Mouse (Mus musculus): ENCODE data around the gene Aven.
A peak's percentile ranks its signal among the peaks of the same experiment; 100 is the strongest.
"Not testable (repeated sequence)": the region's sequence is repeated elsewhere in the genome, so short reads cannot be mapped to it uniquely, and the experiment has no call there.

The Aven gene

DNA sequence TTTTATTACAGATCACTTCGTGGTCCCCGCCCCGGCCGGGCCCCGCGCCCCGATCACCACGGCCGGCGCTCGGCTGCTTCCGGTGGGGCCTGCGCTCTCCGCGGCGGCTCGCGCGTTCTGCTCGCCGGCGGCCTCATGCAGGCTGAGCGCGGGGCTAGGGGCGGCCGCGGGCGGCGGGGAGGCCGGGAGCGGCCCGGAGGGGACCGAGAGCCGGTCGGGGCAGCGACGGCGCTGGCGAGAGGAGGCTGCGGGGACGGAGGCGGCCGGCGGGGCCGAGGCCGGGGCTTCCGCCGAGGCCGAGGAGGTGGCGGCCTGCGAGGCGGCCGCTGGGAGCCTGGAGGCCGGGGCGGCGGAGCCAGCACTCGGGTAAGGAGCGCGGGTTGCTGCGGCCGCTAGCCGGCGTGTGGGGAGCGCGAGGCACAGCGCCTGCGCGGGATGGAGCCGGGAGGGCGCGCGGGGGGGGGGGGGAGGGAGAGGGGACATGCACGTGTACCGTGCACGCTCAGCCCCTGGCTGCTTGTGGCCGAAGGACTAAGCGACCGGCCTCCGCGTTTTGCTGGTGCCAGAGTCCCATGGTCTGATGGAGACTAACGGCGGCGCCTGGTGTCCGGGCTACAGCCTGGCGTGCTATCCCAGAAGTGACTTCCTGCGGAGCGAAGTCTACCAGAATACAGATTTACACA is at the start of gene Aven:
Gene Aven (plus strand): TSS at position 109 of the 683 bp plus-strand sequence.
- DNase-seq (ENCODE audit: low spot score in 2 of 2): peak; percentile 75 to 87

DNA sequence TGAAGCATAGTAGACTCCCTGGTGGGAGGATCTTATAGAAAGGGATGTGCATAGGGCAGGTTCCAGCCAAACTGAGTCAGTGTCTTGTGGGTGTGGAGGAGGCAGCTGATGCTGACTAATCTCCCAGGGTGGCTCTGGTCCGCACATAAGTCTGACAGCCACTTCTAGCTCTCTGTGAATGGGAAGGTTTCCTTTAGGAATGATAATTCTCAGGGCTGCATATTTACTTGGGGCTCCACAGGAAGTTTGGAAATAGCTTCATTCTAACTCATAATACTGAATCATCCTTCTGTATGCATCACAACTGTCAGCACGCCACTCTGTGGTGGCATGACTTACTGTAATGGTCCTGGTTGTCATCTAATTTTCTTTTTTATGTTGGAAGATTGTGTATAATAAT is 49.3 kb upstream of the Aven start:
- DNase-seq (ENCODE audit: low spot score in 2 of 2): no peak

DNA sequence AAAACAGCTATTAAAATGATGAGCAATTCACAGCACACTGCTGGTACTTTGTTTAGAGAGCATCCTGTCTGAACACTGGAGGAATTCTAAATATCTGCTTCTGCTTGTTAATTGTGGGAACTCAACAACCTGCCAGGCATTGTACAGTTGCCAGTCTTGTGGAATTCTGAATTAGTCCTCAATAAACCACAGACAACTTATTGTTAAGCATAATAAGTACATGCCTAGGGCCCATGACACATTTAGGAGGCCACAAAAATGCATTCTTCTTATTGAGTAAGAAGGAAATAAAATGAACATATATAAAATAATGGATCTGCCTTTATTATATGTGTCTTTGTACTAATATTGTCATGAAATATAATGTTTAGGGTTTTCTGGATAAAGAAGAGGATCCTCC is 47.3 kb upstream of the Aven start:
- DNase-seq (ENCODE audit: low spot score in 2 of 2): no peak

DNA sequence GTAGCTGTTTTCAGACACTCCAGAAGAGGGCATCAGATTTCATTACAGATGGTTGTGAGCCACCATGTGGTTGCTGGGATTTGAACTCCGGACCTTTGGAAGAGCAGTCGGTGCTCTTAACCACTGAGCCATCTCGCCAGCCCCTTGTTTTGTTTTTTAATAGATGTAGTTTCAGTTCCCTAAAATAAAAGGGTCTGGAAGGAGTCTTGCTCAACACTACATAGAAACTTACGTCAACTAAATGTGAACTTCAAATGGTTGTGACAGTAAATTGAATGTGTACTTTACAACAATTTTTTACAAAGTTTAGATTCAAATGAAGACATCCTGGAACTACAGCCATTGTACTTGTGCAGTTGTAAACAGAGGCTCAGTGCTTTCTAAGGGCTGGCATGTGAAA is 44.7 kb upstream of the Aven start:
- DNase-seq (ENCODE audit: low spot score in 2 of 2): not testable (repeated sequence)

DNA sequence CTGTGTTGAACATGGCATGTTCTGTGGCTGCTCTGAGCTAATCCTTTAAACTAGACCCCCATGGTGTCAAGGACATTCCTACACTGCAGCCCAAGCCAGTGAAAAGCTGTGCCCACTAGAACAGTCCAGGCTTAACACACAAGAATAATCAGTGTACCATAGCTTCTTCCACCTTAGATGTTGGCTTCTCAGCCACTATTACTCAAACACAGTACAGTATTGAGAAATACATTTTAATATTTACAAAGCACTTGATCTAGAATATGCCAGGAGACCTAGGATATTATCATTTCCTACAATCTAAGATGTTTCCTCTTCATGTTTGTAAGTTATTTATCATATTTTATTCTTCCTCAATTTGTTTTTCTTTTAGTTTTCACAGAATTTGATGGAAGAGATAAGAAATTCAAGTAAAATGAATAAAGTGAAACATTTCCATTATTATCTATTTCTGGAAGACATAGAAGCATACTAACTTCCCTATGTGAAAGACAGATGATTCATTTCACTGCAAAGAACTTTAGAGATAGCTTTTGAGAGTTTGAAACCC is 44.2 kb upstream of the Aven start:
- DNase-seq (ENCODE audit: low spot score in 2 of 2): no peak

DNA sequence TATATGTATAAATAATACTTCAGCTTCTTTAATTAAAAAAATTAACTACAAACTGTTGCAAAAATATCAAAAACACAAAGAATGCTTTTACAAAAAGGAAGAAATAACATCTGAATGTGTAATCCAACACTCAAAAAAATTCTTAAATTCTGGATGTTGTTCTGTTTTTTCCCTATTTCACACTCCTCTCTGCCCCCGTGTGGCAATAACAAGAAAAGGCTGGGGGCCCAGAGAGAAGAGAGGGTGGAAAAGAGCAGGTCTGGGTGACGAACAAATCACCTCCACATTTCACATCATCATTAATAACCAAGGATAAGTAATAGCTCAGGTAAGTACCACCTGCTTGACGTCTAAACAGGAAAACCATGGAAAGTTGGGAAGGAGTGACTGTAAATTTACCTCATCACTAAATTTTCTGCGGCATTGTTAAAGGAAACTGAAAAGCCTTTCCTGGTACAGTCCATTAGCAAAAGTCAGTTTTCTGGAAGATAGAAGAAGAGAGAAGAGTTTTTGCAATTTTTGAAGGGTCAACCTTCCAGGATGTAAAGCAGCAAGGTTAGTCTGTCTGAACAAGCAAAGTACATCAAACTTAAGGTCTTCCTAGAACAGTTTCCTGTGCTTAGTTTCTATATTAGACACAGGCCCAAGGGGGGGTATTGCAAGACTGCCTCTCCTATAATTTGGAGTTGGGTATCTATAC is 43.0 kb upstream of the Aven start:
- DNase-seq (ENCODE audit: low spot score in 2 of 2): peak; percentile 20 to 63

DNA sequence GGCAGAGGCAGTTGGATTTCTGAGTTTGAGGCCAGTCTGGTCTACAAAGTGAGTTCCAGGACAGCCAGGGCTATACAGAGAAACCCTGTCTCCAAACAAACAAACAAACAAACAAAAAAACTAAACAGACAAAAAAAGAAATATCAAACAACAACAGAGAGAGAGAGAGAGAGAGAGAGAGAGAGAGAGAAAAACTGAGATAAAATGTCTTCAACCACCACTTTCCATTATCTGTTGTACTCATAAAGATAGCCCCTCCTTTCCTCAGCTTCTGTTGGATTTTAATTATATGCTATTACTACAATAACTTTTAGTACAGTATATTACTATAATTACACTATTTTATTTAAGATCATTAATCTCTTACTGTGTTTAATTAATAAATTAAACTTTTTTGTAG is 40.3 kb upstream of the Aven start:
- not testable (repeated sequence) for DNase-seq (ENCODE audit: low spot score in 2 of 2)

DNA sequence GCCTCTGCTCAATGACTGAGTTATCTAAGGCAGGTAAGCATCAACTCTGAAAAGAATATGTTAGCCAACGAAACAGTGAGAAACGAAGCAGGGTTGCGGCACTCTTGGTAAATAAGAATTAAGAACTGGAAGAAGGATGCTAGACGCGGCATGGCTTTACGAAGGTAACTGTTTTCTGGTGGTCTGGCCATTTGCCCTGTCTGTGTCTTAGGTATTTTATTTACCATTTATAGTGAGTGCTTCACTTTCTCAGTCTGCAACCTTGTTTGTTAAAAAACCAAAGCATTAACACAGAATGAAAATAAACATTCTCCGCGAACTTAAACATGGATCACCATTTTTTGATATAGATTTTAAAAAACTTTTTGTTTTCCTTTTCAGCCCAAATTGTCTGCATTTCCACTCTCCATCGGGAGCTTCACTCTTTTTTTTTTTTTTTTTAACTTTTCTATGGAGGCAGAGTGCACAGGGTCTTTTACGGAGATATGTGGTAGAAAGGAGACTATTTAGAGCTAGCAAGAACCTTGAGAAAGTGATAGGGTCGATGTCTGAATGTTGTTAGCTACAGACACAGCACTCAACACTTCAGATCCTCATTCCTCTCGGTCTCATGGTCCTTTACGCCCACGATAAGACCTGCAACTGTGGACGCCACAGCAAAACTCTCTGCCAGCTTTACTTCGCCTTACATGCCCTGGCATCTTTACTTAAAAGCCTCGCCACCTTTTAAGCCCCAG is 38.5 kb upstream of the Aven start:
- DNase-seq (ENCODE audit: low spot score in 2 of 2): no peak

DNA sequence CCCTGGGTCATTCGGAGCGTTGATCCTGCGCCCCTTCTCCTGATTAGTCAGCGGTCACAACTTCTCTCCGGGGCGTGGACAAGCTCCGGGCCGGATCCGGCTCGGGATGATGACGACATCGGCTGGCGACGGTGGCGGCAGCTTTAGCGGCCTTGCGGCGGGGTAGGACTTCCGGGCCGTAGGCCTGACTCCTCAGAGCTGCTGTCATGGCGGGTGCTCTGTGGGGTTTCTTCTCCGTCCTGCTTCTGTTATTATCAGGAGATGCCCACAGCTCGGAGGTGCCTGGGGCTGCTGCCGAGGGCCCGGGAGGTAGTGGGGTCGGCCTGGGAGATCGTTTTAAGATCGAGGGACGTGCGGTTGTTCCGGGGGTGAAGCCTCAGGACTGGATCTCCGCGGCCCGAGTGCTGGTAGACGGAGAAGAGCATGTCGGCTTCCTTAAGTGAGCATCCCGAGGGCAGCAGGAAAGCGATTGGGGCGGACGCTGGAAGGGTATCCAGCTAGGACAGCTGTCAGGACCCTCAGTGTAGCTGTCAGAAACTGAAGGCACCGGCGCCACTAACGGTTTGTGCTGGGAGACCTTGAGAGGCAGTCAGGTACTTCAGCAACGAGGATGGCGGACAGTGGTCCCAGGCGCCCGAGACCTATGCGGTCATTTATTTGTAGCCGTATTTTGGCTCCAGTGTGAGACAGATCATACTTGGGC is 37.8 kb upstream of the Aven start, which contains the start of gene Emc7:
Gene Emc7 (plus strand): TSS at position 136 of the 703 bp plus-strand sequence.
- peak; percentile 97 to 99 for DNase-seq (ENCODE audit: low spot score in 2 of 2)

DNA sequence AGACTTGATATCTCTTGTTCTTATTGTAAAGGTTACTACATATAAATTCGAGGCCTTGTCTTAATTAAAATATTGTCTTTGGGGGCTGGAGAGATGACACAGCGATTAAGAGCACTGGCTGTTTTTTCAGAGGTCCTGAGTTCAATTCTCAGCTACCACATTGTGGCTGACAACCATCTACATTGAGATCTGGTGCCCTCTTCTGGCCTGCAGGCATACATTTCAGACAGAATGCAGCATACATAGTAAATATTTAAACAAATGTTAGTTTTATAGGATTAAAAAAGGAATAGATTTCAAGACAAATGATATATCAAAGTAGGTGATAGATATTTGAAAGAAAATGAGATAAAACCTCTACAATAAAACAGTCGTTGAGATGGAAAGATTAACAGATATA is 32.2 kb upstream of the Aven start:
- DNase-seq (ENCODE audit: low spot score in 2 of 2): no peak

DNA sequence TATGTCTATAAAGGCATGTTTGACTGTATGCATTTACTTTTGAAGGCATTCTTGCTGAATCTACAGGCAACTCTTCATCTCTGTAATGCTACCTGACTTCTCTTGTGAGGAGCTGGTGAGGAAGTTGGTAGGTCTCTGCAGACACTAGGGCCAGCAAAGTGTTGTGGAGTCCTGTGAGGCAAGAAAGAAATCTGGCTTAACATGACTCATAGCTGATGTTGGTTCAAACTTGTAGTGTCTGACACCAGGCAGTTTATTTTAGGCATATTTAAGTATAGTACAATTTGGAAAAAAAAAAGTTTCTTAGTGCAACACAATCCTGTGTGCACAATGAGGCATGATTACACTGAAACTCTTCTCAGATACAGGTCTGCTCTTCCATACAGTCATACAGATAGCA is 23.2 kb upstream of the Aven start:
- no peak for DNase-seq (ENCODE audit: low spot score in 2 of 2)

DNA sequence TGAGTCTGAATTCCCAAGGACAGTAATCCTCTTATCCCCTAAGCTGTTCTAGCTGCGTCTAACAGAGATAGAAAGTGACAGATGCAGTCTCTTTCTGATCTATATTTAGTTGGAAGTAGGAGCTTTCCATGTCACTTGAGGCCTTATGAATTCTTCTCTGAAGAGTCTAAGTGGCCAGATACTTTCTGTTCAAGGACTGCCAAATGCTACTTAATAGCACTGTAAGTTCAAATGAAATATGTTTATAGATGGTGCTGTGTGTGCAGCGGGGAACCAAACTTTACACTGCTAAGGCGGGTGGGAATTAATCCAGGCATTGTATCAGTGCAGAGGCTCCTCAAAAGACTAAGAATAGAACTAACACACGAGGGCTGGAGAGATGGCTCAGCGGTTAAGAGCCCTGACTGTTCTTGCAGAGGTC is 21.8 kb upstream of the Aven start:
- no peak for DNase-seq (ENCODE audit: low spot score in 2 of 2)

DNA sequence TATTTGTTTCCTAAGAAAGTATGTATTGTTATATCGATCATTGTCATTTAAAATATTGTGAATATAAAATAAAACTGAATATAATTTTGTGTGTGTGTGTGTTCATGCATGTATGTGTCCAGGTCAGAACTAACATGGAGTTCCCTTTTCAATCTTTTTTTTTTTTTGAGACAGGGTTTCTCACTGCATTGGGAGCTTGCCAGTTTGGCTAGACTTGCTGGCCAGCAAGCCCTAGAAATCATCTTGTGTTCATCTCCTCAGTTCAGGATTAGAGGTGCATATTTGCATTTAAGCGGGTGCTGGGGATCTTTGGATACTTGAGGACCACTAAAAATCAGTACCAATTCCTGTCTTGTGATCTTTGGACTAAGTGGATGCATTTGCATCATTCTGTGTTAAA is 20.7 kb upstream of the Aven start:
- DNase-seq (ENCODE audit: low spot score in 2 of 2): no peak

DNA sequence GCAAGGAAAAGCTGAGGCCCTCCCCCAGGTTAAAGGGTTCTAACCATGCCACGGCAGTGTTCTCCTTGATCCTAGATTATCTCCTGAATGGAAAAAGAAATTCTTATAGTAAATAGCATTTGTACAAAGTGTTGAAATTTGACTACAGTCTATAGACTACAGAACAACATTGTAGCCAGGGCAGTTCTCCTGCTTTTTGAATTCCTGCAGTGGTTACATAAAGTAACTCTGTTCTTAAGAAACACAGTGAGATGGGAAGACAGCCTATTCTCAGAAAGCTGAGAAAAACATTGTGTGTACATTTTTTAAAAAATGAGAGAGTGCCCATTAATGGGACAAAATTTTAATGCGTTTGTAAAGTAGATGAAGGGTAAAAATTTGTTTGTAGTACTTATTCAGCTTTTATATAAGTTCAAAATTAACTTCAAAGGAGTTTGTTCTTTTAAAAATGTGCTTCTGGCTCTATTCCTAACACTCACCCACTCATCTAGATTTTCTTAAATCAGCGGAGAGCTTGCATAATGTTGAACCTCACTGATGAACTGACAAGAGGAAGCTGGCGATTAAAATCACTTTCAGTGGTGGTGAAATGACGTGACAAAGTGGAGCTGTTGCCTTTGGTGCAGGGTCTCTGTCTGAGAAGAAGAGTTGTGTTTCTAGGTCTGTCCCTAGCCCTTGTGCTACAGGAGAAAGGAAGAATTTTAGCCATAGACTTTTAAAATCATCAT is 17.6 kb upstream of the Aven start:
- no peak for DNase-seq (ENCODE audit: low spot score in 2 of 2)

DNA sequence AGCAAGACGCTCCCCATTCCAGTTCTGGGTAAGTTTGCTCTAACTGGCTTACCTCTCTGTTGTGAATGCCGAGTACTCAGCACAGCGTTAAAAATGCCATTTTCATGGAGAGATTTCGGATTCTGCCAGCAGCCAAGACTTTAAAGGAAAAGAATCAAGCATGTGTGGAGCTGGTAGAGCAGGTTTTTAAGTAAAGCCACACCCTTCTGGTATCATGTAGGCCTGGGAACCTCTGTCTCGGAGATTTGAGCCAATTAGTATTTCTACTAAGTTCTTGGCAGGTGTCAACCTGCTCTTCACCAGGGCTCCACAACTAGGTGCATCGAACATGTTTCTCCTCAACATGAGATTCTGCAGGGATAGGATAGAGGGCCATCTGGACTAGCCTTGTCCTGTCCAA is 16.2 kb upstream of the Aven start:
- no peak for DNase-seq (ENCODE audit: low spot score in 2 of 2)

DNA sequence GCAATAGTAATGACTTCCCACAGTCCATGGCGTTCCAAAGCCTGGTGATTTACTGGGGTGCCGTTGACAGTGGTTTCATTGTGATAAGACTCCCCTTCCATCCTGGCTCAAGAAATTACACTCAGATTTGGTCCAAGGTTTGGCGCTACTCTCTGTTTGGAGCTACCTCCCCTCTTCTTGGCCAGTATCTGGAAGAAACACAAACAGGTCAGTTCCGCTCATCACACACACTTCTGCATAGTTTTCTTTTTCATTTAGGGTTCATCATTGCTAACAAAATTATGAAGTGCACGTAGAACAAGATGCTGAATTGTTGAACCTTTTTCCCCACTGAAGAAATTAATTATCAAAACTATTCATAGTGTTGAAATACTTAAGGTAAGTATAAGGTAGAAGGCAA is 12.1 kb upstream of the Aven start, which contains the start of gene Chrm5:
Gene Chrm5 (minus strand): TSS at position 101 of the 400 bp plus-strand sequence.
- no peak for DNase-seq (ENCODE audit: low spot score in 2 of 2)

DNA sequence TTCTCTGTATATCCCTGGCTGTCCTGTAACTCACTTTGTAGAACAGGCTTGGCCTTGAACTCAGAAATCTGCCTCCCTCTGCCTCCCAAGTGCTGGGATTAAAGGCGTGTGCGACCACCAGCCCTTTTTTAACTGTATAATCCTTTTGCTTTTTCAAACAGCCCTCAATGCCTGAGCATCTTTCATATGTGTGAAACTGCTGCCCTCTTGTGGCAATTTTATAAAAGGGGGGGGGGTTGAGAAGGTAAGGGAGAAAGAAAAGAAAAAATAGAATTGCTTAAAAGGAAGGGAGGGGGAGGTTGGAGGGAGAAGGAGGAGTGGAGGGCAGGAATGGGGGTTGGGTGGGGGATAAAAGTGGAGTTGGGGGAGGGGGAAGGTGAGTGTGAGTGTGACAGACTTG is 11.2 kb upstream of the Aven start:
- no peak for DNase-seq (ENCODE audit: low spot score in 2 of 2)

DNA sequence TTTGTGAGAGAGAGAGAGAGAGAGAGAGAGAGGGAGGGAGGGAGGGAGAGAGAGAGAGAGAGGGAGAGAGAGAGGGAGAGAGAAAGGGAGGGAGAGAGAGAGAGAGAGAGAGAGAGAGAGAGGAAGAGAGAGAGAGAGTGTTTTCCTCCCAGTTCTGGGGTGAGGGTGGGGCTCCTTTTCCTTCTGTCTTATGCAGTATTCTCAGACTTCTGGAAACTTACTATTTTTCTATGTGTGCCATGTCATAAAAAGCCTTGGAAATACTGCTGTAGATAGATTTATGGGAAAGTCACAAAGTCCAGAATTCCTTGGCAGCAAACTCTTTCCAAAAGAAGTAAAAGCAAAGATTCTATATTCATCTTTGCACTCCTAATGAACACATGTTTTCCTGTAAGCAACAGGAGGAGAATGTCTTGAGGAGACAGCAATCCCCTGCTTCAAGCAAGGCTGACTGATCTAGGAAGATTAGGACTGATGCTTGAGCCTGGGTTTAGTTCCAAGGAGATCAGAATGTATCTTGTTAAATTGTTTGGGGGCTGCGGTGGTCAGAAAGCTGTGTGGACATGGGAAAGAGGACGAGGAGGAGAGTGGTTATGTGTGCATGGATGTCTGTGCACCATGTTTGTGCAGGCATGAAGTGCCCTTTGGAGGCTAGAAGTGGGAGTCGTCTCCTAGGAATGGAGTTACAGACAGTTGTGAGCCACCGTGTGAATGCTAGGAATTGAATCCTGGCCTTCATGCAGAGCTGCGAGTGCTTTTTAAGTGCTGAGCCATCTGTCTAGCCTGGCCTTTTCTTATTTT is 10.0 kb upstream of the Aven start:
- DNase-seq (ENCODE audit: low spot score in 2 of 2): no peak

DNA sequence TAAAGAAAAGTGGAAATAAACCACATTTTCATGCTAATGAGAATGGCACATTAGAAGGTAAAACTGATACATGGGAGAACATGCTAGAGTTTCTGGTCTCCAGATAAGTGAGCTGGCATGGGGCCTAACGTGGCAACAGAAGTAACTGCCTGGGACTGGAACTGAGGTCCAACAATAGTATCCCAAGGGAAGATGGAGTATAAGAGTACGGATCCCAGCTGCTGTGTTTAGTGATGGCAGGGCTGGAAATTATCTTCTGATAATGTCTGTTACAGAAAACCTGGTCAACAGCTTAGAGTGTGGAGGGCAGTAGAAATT is 9.5 kb upstream of the Aven start:
- no peak for DNase-seq (ENCODE audit: low spot score in 2 of 2)

DNA sequence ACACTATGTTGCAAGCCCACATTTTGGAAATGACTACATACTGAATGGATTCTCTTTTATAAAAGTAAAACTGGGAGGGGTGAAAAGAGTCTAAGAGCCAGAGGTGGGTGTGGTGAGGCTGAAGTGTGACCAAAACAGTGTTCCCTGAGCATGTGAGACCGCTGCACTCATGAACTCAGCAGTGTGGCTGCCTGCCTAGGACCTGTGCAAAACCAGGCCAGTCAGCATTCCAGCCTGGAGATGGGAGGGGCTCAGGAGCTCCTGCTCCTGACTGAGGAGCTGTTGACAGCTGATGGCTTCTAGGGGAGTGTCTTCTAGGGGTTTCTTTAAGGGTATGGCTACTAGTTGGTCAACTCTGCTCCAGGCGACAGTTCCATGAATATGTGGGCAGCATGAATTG is 7.9 kb upstream of the Aven start:
- DNase-seq (ENCODE audit: low spot score in 2 of 2): no peak
